Mouse (Mus musculus) embryonic fibroblast, embryonic 13.5 days (primary cell): ENCODE results near the gene Rps6ka5.

Experiments
- CTCF ChIP-seq: IDR thresholded peaks from 2 replicates; pipeline ENCODE4 v1.5.1; 2011; ENCODE audit warnings: mild to moderate bottlenecking, control low read depth, low read length, moderate library complexity, borderline replicate concordance; ENCODE audit not compliant: insufficient read depth
- POLR2A ChIP-seq: IDR thresholded peaks from 2 replicates; pipeline ENCODE4 v1.6.1; 2011; ENCODE audit warnings: low read depth, mild to moderate bottlenecking, control low read depth, low read length, moderate library complexity

DNA sequence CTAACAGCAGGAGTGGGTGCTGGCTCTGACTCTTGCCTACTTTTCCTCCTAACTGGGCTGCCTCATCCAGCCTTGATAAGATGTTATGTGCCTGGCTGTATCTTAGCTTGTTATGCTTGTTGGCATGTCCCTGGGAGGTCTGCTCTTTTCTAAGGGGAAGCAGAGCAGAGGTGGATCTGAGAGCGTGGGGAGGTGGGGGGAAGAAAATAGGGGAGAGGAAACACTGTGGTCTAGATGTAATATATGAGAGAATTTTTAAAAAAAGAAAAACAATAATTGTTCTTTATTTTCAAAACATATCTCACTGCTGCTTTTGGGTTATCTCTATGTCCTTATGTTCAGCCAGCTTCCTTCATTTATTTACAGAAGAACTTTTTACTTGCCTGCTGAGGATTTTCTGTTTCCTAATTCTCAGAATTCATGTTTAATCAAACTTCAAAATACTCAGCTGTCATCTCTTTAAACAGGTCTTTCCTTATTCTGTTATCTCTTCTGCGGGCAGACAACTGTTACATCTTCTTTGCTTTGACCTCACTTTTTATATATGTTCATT is 56.1 kb downstream of the Rps6ka5 start:
- TF ChIP-seq POLR2A (no peak), CTCF (no peak)
